Mouse (Mus musculus): Measurements from ENCODE around the gene Il17d. TPM values are rescaled to one million over a fixed set of nuclear protein-coding genes. Genes with fewer than 3 reads are reported as not detected.
A peak's percentile ranks its signal among the peaks of the same experiment; 100 is the strongest.

Il17d gene
- polyA plus RNA-seq, 1 experiment from 2014 or later: 3.6 TPM

- Histone ChIP-seq H3K27ac (no peak overlapping the region), H3K4me3 (replicated peaks; ENCODE audit: low read depth, low read length) (peak overlapping the region; percentile 73), H3K4me2 (ENCODE audit: low read length) (peak overlapping the region; percentile 98), H3K9ac (ENCODE audit: low read depth, low read length) (no peak overlapping the region), H3K4me1 (replicated peaks; ENCODE audit: insufficient read depth, low read length) (0 out of 2 replicates have a peak, but pooled peaks cover 6% of the 10 kb centered on the region), H3K36me3 (ENCODE audit: insufficient read depth, low read length) (no peaks in the 10 kb centered on the region), H3K27me3 (ENCODE audit: insufficient read depth, low read length) (no peaks in the 10 kb centered on the region), H3K9me3 (replicated peaks; ENCODE audit: low read length) (no peaks in the 10 kb centered on the region)
- ATAC-seq (replicated peaks; ENCODE audit: low FRiP score, low read depth) (peak; percentile 15; the same call in 1 of the 2 replicates), DNase-seq (ENCODE audit: low spot score) (no peak)
- TF ChIP-seq CTCF (IDR thresholded peaks at IDR 0.05; ENCODE audit: low read depth): no peak
- 42% methylated on average over 10 of the region's 10 CpGs for WGBS
Observed at GRCm38 (mm10) chr14:57526050-57526623, 1.6 kb downstream of the Il17d start.

GRCm38 (mm10) chr14:57527122-57527521, 2.5 kb downstream of the Il17d start:
- Histone ChIP-seq H3K9me3 (replicated peaks; ENCODE audit: low read length) (no peaks in the 10 kb centered on the region), H3K27me3 (ENCODE audit: insufficient read depth, low read length) (no peaks in the 10 kb centered on the region), H3K36me3 (ENCODE audit: insufficient read depth, low read length) (no peaks in the 10 kb centered on the region), H3K27ac (no peak overlapping the region), H3K4me1 (replicated peaks; ENCODE audit: insufficient read depth, low read length) (0 out of 2 replicates have a peak, but pooled peaks cover 6% of the 10 kb centered on the region), H3K9ac (ENCODE audit: low read depth, low read length) (no peak overlapping the region), H3K4me3 (replicated peaks; ENCODE audit: low read depth, low read length) (no peak overlapping the region), H3K4me2 (ENCODE audit: low read length) (no peak overlapping the region)
- DNase-seq (ENCODE audit: low spot score) (no peak), ATAC-seq (replicated peaks; ENCODE audit: low FRiP score, low read depth) (no peak)
- no peak for TF ChIP-seq CTCF (IDR thresholded peaks at IDR 0.05; ENCODE audit: low read depth)
- 56% methylated on average over 7 of the region's 7 CpGs for WGBS

DNA sequence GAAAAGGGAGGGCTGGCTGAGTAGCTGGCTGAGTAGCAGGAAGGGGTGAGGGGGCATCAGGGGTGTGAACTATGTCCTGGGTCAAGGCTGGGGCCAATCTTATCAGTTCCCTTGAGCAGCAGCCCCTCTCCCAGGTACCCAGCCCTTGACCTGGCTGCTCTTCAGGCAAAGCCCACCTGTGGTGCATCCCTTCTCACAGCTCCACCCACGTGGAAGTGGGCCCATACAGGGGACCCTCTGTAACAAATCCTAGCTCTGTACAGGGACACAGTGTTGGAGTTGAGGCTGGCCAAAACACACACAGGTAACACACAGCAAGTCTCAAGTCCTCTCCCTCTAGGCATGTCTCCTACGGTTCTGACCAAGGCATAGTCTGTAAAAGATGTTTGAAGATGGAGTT, 3.0 kb downstream of the Il17d start:
- ATAC-seq (replicated peaks; ENCODE audit: low FRiP score, low read depth) (no peak), DNase-seq (ENCODE audit: low spot score) (no peak)
- no peak overlapping the region for H3K9ac ChIP-seq (ENCODE audit: low read depth, low read length)
- H3K36me3 ChIP-seq (ENCODE audit: insufficient read depth, low read length): no peaks in the 10 kb centered on the region
- H3K4me3 ChIP-seq (replicated peaks; ENCODE audit: low read depth, low read length): no peak overlapping the region
- 0 out of 2 replicates have a peak, but pooled peaks cover 6% of the 10 kb centered on the region for H3K4me1 ChIP-seq (replicated peaks; ENCODE audit: insufficient read depth, low read length)
- no peak overlapping the region for H3K27ac ChIP-seq
- WGBS: 57% methylated on average over 2 of the region's 2 CpGs
- H3K4me2 ChIP-seq (ENCODE audit: low read length): no peak overlapping the region
- H3K9me3 ChIP-seq (replicated peaks; ENCODE audit: low read length): no peaks in the 10 kb centered on the region
- H3K27me3 ChIP-seq (ENCODE audit: insufficient read depth, low read length): no peaks in the 10 kb centered on the region
- no peak for TF ChIP-seq CTCF (IDR thresholded peaks at IDR 0.05; ENCODE audit: low read depth)

DNA sequence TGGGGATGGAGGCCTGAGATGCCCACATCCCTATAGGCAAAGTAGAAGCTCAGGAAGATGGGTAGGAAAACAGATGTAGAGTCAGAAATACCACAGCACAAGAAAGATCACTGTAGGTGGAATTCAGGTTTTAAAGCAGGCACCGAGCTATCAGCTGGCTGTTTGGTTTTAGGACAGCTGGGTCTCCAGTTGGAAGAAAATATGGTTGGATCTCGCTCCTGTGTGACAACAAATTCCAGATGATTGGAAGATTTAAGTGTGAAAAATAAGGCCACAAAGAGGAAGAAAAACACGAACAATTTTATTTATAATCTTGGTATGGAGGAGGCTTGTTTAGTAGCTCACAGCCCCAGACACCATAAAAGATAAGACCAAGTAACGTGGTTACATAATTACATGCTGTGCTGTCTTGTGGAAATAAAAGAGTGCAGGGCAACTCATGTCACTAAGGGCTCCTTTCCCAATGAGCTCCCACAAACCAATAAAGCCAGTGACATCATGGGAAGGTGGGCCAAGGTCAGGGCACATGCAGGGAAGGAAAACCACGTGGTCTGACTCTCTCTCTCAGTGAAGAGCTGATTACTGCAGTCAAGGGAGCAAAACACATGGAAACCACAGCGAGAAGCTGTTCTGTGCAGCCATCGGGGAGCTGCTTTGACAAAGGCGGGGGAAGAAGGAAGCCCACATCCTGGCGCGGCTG, 4.7 kb downstream of the Il17d start:
- Histone ChIP-seq H3K9me3 (replicated peaks; ENCODE audit: low read length) (no peaks in the 10 kb centered on the region), H3K4me1 (replicated peaks; ENCODE audit: insufficient read depth, low read length) (0 out of 2 replicates have a peak, but pooled peaks cover 10% of the 10 kb centered on the region), H3K27me3 (ENCODE audit: insufficient read depth, low read length) (no peaks in the 10 kb centered on the region), H3K36me3 (ENCODE audit: insufficient read depth, low read length) (no peaks in the 10 kb centered on the region), H3K4me2 (ENCODE audit: low read length) (no peak overlapping the region), H3K9ac (ENCODE audit: low read depth, low read length) (no peak overlapping the region), H3K27ac (no peak overlapping the region), H3K4me3 (replicated peaks; ENCODE audit: low read depth, low read length) (no peak overlapping the region)
- TF ChIP-seq CTCF (IDR thresholded peaks at IDR 0.05; ENCODE audit: low read depth): no peak
- no peak for DNase-seq (ENCODE audit: low spot score)
- 47% methylated on average over 10 of the region's 10 CpGs for WGBS
- no peak for ATAC-seq (replicated peaks; ENCODE audit: low FRiP score, low read depth)

GRCm38 (mm10) chr14:57529786-57530515, 5.4 kb downstream of the Il17d start:
- Histone ChIP-seq H3K36me3 (ENCODE audit: insufficient read depth, low read length) (no peaks in the 10 kb centered on the region), H3K27ac (no peak overlapping the region), H3K9ac (ENCODE audit: low read depth, low read length) (no peak overlapping the region), H3K4me2 (ENCODE audit: low read length) (no peak overlapping the region), H3K27me3 (ENCODE audit: insufficient read depth, low read length) (no peaks in the 10 kb centered on the region), H3K4me3 (replicated peaks; ENCODE audit: low read depth, low read length) (no peak overlapping the region), H3K4me1 (replicated peaks; ENCODE audit: insufficient read depth, low read length) (0 out of 2 replicates have a peak, but pooled peaks cover 10% of the 10 kb centered on the region), H3K9me3 (replicated peaks; ENCODE audit: low read length) (no peaks in the 10 kb centered on the region)
- DNase-seq (ENCODE audit: low spot score) (no peak), ATAC-seq (replicated peaks; ENCODE audit: low FRiP score, low read depth) (no peak)
- TF ChIP-seq CTCF (IDR thresholded peaks at IDR 0.05; ENCODE audit: low read depth): no peak
- 66% methylated on average over 5 of the region's 5 CpGs for WGBS

GRCm38 (mm10) chr14:57532577-57532976, 8.0 kb downstream of the Il17d start:
- Histone ChIP-seq H3K36me3 (ENCODE audit: insufficient read depth, low read length) (no peaks in the 10 kb centered on the region), H3K27me3 (ENCODE audit: insufficient read depth, low read length) (no peaks in the 10 kb centered on the region), H3K4me3 (replicated peaks; ENCODE audit: low read depth, low read length) (no peak overlapping the region), H3K9ac (ENCODE audit: low read depth, low read length) (no peak overlapping the region), H3K9me3 (replicated peaks; ENCODE audit: low read length) (no peaks in the 10 kb centered on the region), H3K4me1 (replicated peaks; ENCODE audit: insufficient read depth, low read length) (0 out of 2 replicates have a peak, but pooled peaks cover 4% of the 10 kb centered on the region), H3K4me2 (ENCODE audit: low read length) (no peak overlapping the region), H3K27ac (no peak overlapping the region)
- no peak for ATAC-seq (replicated peaks; ENCODE audit: low FRiP score, low read depth)
- no peak for TF ChIP-seq CTCF (IDR thresholded peaks at IDR 0.05; ENCODE audit: low read depth)
- no peak for DNase-seq (ENCODE audit: low spot score)
- 89% methylated on average over 3 of the region's 3 CpGs for WGBS

Measured in kidney, postnatal 0 days (tissue).